Mouse (Mus musculus): ENCODE data around the gene Dcaf7.

DNA sequence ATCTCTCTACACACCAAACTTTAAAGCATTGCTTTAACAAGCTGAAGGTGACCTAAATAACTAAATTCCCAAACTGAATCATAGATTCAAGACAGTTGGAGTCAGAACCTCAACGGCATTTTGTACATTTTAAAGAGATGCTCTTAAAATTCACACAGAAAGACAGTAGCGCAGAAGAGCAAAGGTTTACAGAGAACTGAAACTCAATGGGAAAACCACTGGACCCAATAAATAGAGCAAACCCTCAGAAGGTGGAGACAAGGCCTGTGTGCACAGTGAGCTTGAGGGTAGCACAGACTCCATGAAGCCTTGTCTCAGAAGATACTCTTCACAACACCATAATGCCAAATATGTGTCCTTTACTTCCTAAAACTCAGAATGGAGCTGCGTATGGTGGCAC lies 9.1 kb downstream of the Dcaf7 start:
- no peak for TF ChIP-seq CTCF (IDR thresholded peaks at IDR 0.05; ENCODE audit: borderline replicate concordance, control insufficient read depth, extremely low read depth, insufficient read depth, low read length, poor library complexity)
- no peak for TF ChIP-seq POLR2A (IDR thresholded peaks at IDR 0.05; ENCODE audit: control insufficient read depth, extremely low read depth, insufficient read depth, low read length, poor library complexity)
